Mouse (Mus musculus): ENCODE data around the gene Olfr785. TPM values are rescaled to one million over a fixed set of nuclear protein-coding genes. Genes with fewer than 3 reads are reported as not detected.
"Not testable (repeated sequence)": the region's sequence is repeated elsewhere in the genome, so short reads cannot be mapped to it uniquely, and the experiment has no call there.

The Olfr785 gene
- not detected in 2 replicates for polyA plus RNA-seq (2015; fragmentation: Nextera tagmentation; extraction: Ambion mirVana)

GRCm38 (mm10) chr10:129405126-129405525, at the start of gene Olfr785:
Olfr785 (plus strand) TSS chr10:129405426.
- Histone ChIP-seq H3K4me3 (no peak within 1 kb of the TSS), H3K4me1 (replicated peaks) (no peaks in the 10 kb centered on the region), H3K9me3 (replicated peaks) (no peaks in the 10 kb centered on the region), H3K27ac (no peak within 1 kb of the TSS), H3K9ac (no peak within 1 kb of the TSS), H3K36me3 (no peaks in the 10 kb centered on the region), H3K4me2 (no peak within 1 kb of the TSS), H3K27me3 (no peaks in the 10 kb centered on the region)
- ATAC-seq (replicated peaks; ENCODE audit: insufficient number of reproducible peaks, insufficient read depth, low FRiP score, low read depth): no peak
- 62% methylated on average over 2 of the region's 2 CpGs for WGBS

- not testable (repeated sequence) for H3K4me2 ChIP-seq; H3K36me3 ChIP-seq; H3K4me3 ChIP-seq; H3K4me1 ChIP-seq (replicated peaks); H3K27me3 ChIP-seq; H3K9me3 ChIP-seq (replicated peaks); H3K27ac ChIP-seq; H3K9ac ChIP-seq; ATAC-seq (replicated peaks; ENCODE audit: insufficient number of reproducible peaks, insufficient read depth, low FRiP score, low read depth)
- 79% methylated on average over 4 of the region's 4 CpGs for WGBS
These were observed 48.7 kb upstream of the Olfr785 start for GRCm38 (mm10) chr10:129356496-129356895.

DNA sequence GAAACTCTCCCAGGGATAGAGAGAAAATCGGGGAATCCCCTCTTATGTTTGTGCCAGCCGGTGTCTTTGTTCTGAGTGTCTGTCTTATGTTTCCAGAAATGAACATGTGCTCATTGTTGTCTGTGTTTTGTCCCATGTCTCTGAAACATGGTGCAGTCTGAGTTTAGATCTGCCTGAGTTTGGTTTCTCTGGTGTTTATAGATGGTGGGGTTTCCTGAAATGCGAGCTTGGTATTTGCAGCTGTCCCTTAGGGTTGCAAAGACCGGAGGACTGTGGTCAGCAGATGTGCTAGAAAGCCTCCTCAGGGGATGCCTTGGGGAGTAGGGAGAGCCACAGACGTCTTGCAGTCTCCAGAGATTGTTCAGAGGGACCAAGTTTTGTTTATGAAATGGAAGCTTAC, 47.9 kb upstream of the Olfr785 start:
- Histone ChIP-seq H3K9ac (no peak overlapping the region), H3K36me3 (no peaks in the 10 kb centered on the region), H3K9me3 (replicated peaks) (0 out of 2 replicates have a peak, but pooled peaks cover 4% of the 10 kb centered on the region), H3K27ac (no peak overlapping the region), H3K4me1 (replicated peaks) (no peaks in the 10 kb centered on the region), H3K4me3 (no peak overlapping the region), H3K27me3 (no peaks in the 10 kb centered on the region), H3K4me2 (no peak overlapping the region)
- ATAC-seq (replicated peaks; ENCODE audit: insufficient number of reproducible peaks, insufficient read depth, low FRiP score, low read depth): no peak
- WGBS: 73% methylated on average over 5 of the region's 5 CpGs

GRCm38 (mm10) chr10:129374051-129374450, 31.2 kb upstream of the Olfr785 start:
- H3K27me3 ChIP-seq; H3K4me3 ChIP-seq; H3K4me2 ChIP-seq; H3K27ac ChIP-seq; H3K36me3 ChIP-seq; H3K9me3 ChIP-seq (replicated peaks); H3K4me1 ChIP-seq (replicated peaks); H3K9ac ChIP-seq; ATAC-seq (replicated peaks; ENCODE audit: insufficient number of reproducible peaks, insufficient read depth, low FRiP score, low read depth): not testable (repeated sequence)
- WGBS: 74% methylated on average over 5 of the region's 5 CpGs

DNA sequence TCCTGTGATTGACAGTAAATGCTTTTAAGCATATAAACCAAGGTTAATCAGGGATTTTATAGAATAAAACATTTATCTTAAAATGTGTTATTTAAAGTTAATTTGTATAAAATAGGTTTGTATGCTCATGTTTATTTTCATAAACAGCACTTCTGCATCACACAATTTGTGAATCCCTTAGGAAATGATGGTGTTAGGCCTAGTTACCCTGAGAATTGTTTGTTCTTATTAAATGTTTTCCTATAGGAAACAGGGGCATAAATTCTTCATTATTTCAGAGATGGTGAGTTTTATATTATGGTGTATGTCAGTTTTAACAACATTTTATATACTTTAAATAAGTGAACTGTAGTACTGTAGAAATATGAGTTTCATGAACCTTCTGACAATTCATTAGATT, 21.4 kb upstream of the Olfr785 start, which contains the start of gene Olfr784:
Olfr784 (plus strand) TSS at position 301 of the 400 bp plus-strand sequence.
- H3K4me3 ChIP-seq: no peak within 1 kb of the TSS
- no peak within 1 kb of the TSS for H3K27ac ChIP-seq
- no peaks in the 10 kb centered on the region for H3K27me3 ChIP-seq
- H3K9me3 ChIP-seq (replicated peaks): no peaks in the 10 kb centered on the region
- H3K9ac ChIP-seq: no peak within 1 kb of the TSS
- H3K4me1 ChIP-seq (replicated peaks): no peaks in the 10 kb centered on the region
- H3K36me3 ChIP-seq: no peaks in the 10 kb centered on the region
- no peak within 1 kb of the TSS for H3K4me2 ChIP-seq
- ATAC-seq (replicated peaks; ENCODE audit: insufficient number of reproducible peaks, insufficient read depth, low FRiP score, low read depth): no peak

DNA sequence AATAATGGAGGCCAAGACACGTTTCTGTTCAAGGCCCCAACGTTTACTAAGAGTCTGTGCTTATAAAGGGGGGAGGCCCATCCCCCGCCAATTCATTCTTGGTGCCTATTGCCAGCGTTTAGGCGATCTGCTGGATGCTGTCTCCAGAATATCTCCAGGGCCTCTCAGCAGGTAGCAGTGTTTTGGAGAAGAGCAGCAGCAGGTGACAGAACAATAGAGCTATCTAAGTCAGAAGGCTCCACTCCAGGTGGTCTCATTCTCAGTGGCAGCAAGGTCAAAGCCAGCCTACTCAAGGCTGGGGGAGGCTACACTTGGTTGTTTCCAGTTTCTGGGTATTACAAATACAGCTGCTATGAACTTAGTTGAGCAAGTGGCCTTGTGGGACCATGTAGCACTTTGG, 4.3 kb upstream of the Olfr785 start:
- ATAC-seq (replicated peaks; ENCODE audit: insufficient number of reproducible peaks, insufficient read depth, low FRiP score, low read depth): no peak
- no peak overlapping the region for H3K4me3 ChIP-seq
- H3K36me3 ChIP-seq: no peaks in the 10 kb centered on the region
- no peaks in the 10 kb centered on the region for H3K27me3 ChIP-seq
- H3K27ac ChIP-seq: no peak overlapping the region
- no peaks in the 10 kb centered on the region for H3K4me1 ChIP-seq (replicated peaks)
- WGBS: 43% methylated on average over 5 of the region's 5 CpGs
- no peaks in the 10 kb centered on the region for H3K9me3 ChIP-seq (replicated peaks)
- no peak overlapping the region for H3K4me2 ChIP-seq
- H3K9ac ChIP-seq: no peak overlapping the region

GRCm38 (mm10) chr10:129427006-129427405, 21.8 kb downstream of the Olfr785 start, which contains the start of gene Olfr786:
Olfr786 (plus strand) TSS chr10:129427306.
- no peak within 1 kb of the TSS for H3K9ac ChIP-seq
- no peak within 1 kb of the TSS for H3K27ac ChIP-seq
- no peaks in the 10 kb centered on the region for H3K27me3 ChIP-seq
- no peak within 1 kb of the TSS for H3K4me3 ChIP-seq
- no peaks in the 10 kb centered on the region for H3K4me1 ChIP-seq (replicated peaks)
- H3K36me3 ChIP-seq: no peaks in the 10 kb centered on the region
- no peak for ATAC-seq (replicated peaks; ENCODE audit: insufficient number of reproducible peaks, insufficient read depth, low FRiP score, low read depth)
- H3K4me2 ChIP-seq: no peak within 1 kb of the TSS
- no peaks in the 10 kb centered on the region for H3K9me3 ChIP-seq (replicated peaks)

Other genes starting within 250 kb of the Olfr785 start
- gene Olfr771, start 240.7 kb upstream of the Olfr785 start, polyA plus RNA-seq (2015; fragmentation: Nextera tagmentation; extraction: Ambion mirVana): not detected in 2 replicates
- gene Olfr772, start 227.5 kb upstream of the Olfr785 start, polyA plus RNA-seq (2015; fragmentation: Nextera tagmentation; extraction: Ambion mirVana): not detected in 2 replicates
- not detected in 2 replicates for gene Olfr773, start 218.0 kb upstream of the Olfr785 start, polyA plus RNA-seq (2015; fragmentation: Nextera tagmentation; extraction: Ambion mirVana)
- gene Olfr774, start 169.2 kb upstream of the Olfr785 start, polyA plus RNA-seq (2015; fragmentation: Nextera tagmentation; extraction: Ambion mirVana): not detected in 2 replicates
- gene Olfr775, start 157.0 kb upstream of the Olfr785 start, polyA plus RNA-seq (2015; fragmentation: Nextera tagmentation; extraction: Ambion mirVana): not detected in 2 replicates
- gene Olfr776, start 146.3 kb upstream of the Olfr785 start, polyA plus RNA-seq (2015; fragmentation: Nextera tagmentation; extraction: Ambion mirVana): not detected in 2 replicates
- not detected in 2 replicates for gene Olfr777, start 133.9 kb upstream of the Olfr785 start, polyA plus RNA-seq (2015; fragmentation: Nextera tagmentation; extraction: Ambion mirVana)
- gene Olfr780, start 87.3 kb upstream of the Olfr785 start, polyA plus RNA-seq (2015; fragmentation: Nextera tagmentation; extraction: Ambion mirVana): not detected in 2 replicates
- gene Olfr781, start 76.6 kb upstream of the Olfr785 start, polyA plus RNA-seq (2015; fragmentation: Nextera tagmentation; extraction: Ambion mirVana): not detected in 2 replicates
- gene Olfr782, start 56.6 kb upstream of the Olfr785 start, polyA plus RNA-seq (2015; fragmentation: Nextera tagmentation; extraction: Ambion mirVana): not detected in 2 replicates
- 0.04 and 0.09 TPM in 2 replicates for gene Olfr784, start 21.3 kb upstream of the Olfr785 start, polyA plus RNA-seq (2015; fragmentation: Nextera tagmentation; extraction: Ambion mirVana)
- not detected in 2 replicates for gene Olfr786, start 21.9 kb downstream of the Olfr785 start, polyA plus RNA-seq (2015; fragmentation: Nextera tagmentation; extraction: Ambion mirVana)
- gene Olfr787, start 56.4 kb downstream of the Olfr785 start, polyA plus RNA-seq (2015; fragmentation: Nextera tagmentation; extraction: Ambion mirVana): not detected in 2 replicates
- not detected in 2 replicates for gene Olfr788, start 65.6 kb downstream of the Olfr785 start, polyA plus RNA-seq (2015; fragmentation: Nextera tagmentation; extraction: Ambion mirVana)
- gene Olfr789, start 79.3 kb downstream of the Olfr785 start, polyA plus RNA-seq (2015; fragmentation: Nextera tagmentation; extraction: Ambion mirVana): not detected in 2 replicates
- not detected in 2 replicates for gene Olfr790, start 93.1 kb downstream of the Olfr785 start, polyA plus RNA-seq (2015; fragmentation: Nextera tagmentation; extraction: Ambion mirVana)
- not detected in 2 replicates for gene Olfr791, start 116.4 kb downstream of the Olfr785 start, polyA plus RNA-seq (2015; fragmentation: Nextera tagmentation; extraction: Ambion mirVana)
- not detected in 2 replicates for gene Olfr792, start 133.7 kb downstream of the Olfr785 start, polyA plus RNA-seq (2015; fragmentation: Nextera tagmentation; extraction: Ambion mirVana)
- gene Olfr794, start 162.2 kb downstream of the Olfr785 start, polyA plus RNA-seq (2015; fragmentation: Nextera tagmentation; extraction: Ambion mirVana): not detected in 2 replicates
- gene Olfr796, start 207.1 kb downstream of the Olfr785 start, polyA plus RNA-seq (2015; fragmentation: Nextera tagmentation; extraction: Ambion mirVana): not detected in 2 replicates
- gene Olfr798, start 222.5 kb downstream of the Olfr785 start, polyA plus RNA-seq (2015; fragmentation: Nextera tagmentation; extraction: Ambion mirVana): not detected in 2 replicates
- gene Olfr799, start 232.1 kb downstream of the Olfr785 start, polyA plus RNA-seq (2015; fragmentation: Nextera tagmentation; extraction: Ambion mirVana): not detected in 2 replicates